Mouse (Mus musculus) liver, postnatal 0 days (tissue): ENCODE results near the gene Plppr5.

Experiments used
- CTCF ChIP-seq: sonication (generic); IDR thresholded peaks from 2 replicates; pipeline ENCODE4 v1.5.1; 2016; ENCODE audit warnings: antibody characterized with exemption, low read depth
- EP300 ChIP-seq: IDR thresholded peaks from 2 replicates; pipeline ENCODE4 v1.6.1; 2016; ENCODE audit warnings: antibody characterized with exemption, low read depth, mild to moderate bottlenecking

- TF ChIP-seq CTCF (no peak), EP300 (no peak)
Observed at GRCm38 (mm10) chr3:117664316-117664715, 89.7 kb downstream of the Plppr5 start.
